Mouse (Mus musculus) midbrain, postnatal 0 days (tissue): ENCODE data around the gene Eif4e2. TPM values are rescaled to one million over a fixed set of nuclear protein-coding genes. Genes with fewer than 3 reads are reported as not detected.

Experiments
- ATAC-seq: fragments of 200-750 bp; cut with Nextera tagmentation; 2 replicates; pipeline ENCODE4 v1.8.0; 2017; ENCODE audit warnings: moderate number of reproducible peaks, mild to moderate bottlenecking, moderate TSS enrichment, moderate library complexity; ENCODE audit not compliant: low FRiP score
- DNase-seq: peaks from one replicate; pipeline ENCODE4 v3.0.0-alpha.2; 2015; ENCODE audit warnings: low spot score
- H3K27ac ChIP-seq: fragments of 300-500 bp; sonication (generic); 2 replicates; pipeline ENCODE4 v1.5.1; 2014; ENCODE audit warnings: low read depth, mild to moderate bottlenecking, low read length, mixed read lengths
- H3K27me3 ChIP-seq: fragments of 300-500 bp; sonication (generic); 2 replicates; pipeline ENCODE4 v1.6.1; 2014; ENCODE audit warnings: low read length, control low read depth, mixed read lengths; ENCODE audit not compliant: insufficient read depth
- H3K36me3 ChIP-seq: fragments of 300-500 bp; sonication (generic); 2 replicates; pipeline ENCODE4 v1.6.1; 2014; ENCODE audit warnings: low read length, control low read depth, mixed read lengths; ENCODE audit not compliant: insufficient read depth
- H3K4me1 ChIP-seq: fragments of 300-500 bp; sonication (generic); 2 replicates; pipeline ENCODE4 v1.6.1; 2014; ENCODE audit warnings: mild to moderate bottlenecking, control low read depth, antibody characterized with exemption, low read length, mixed read lengths; ENCODE audit not compliant: insufficient read depth
- H3K4me2 ChIP-seq: fragments of 300-500 bp; sonication (generic); 2 replicates; pipeline ENCODE4 v1.6.1; 2014; ENCODE audit warnings: low read depth, mild to moderate bottlenecking, low read length, mixed read lengths; ENCODE audit not compliant: poor library complexity, severe bottlenecking
- H3K4me3 ChIP-seq: fragments of 300-500 bp; sonication (generic); 2 replicates; pipeline ENCODE4 v1.5.1; 2014; ENCODE audit warnings: low read depth, mild to moderate bottlenecking, low read length, moderate library complexity
- H3K9ac ChIP-seq: fragments of 300-500 bp; sonication (generic); replicated peaks from 2 replicates; pipeline ENCODE4 v1.6.1; 2014; ENCODE audit warnings: mild to moderate bottlenecking, low read length, moderate library complexity, mixed read lengths; ENCODE audit not compliant: poor library complexity, severe bottlenecking
- H3K9me3 ChIP-seq: fragments of 300-500 bp; sonication (generic); 2 replicates; pipeline ENCODE4 v1.6.1; 2016; ENCODE audit warnings: low read length, control low read depth
- CTCF ChIP-seq: IDR thresholded peaks from 2 replicates; pipeline ENCODE4 v1.5.1; 2016; ENCODE audit warnings: antibody characterized with exemption, mild to moderate bottlenecking
- WGBS: fragments of 180-500 bp; shearing (Covaris S2); extraction: QIAGEN DNeasy Blood & Tissue Kit; methylation state at CpG from one replicate; pipeline ENCODE4 v1.1.7; 2014; 5-methylcytosine and 5-hydroxymethylcytosine counted together
- polyA plus RNA-seq: library from polyadenylated mRNA; unstranded; fragments of >200 nt; fragmentation: Nextera tagmentation; extraction: Ambion mirVana; gene quantifications from 2 replicates; pipeline ENCODE4 v1.2.1, GENCODE M21; 2015
- total RNA-seq: library from RNA; depleted of rRNA; stranded (reverse); fragments of >200 nt; gene quantifications from 2 replicates; pipeline ENCODE4 v1.2.3, GENCODE M21; 2014

The Eif4e2 gene
- total and polyA plus RNA-seq, 2 experiments from 2014 or later, result 64.5 to 92.7 TPM

DNA sequence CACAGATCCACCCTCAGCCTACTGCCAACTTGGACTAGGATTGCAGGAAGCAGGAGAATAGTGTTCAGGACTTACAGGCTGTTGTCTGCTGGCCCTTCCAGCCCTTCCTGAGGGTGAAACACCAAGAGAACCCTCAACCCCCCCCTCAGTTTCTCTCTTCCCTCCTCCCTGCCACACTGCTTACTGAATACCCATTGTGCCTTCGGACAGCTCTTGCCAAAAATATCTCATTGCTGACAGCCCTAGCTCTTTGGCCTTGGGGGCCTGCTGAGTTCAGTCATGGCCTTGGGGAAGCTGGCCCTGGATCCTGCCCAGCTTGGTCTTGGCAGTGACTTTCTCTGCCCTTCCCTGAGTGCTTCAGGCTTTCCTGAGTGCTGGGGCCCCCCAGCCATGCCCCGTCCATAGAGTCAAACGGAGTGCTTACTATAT is 59.8 kb downstream of the Eif4e2 start:
- Histone ChIP-seq H3K27me3 (no peaks in the 10 kb centered on the region), H3K9ac (no peak overlapping the region), H3K9me3 (no peaks in the 10 kb centered on the region), H3K4me1 (peaks cover 7% of the 10 kb centered on the region; the same call in 1 of the 2 replicates), H3K4me2 (no peak overlapping the region), H3K4me3 (no peak overlapping the region), H3K36me3 (no peaks in the 10 kb centered on the region), H3K27ac (no peak overlapping the region)
- WGBS, result 74% methylated on average over 3 of the region's 3 CpGs
- TF ChIP-seq CTCF, result no peak
- DNase-seq (peak; percentile 83), ATAC-seq (peak; percentile 51; the same call in 1 of the 2 replicates)

DNA sequence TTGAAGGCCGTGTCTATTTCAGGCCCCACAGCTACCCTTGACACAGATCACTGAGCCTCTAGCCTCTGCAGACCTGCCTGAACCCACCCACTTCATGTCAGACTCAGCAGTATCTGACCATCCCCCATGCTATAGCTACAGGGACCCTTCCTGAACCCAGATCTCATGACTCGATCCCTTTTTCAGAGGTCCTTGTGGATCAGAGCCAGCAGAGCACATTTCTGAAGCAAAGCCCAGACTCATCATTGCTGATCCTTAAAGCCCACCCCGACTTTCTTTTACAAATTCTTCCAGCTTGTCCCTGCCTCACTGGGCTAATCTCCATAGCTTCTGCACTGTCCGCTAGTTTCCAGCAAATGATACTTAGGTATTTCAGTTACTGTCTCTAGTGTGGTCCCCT is 60.4 kb downstream of the Eif4e2 start:
- Histone ChIP-seq H3K4me2 (no peak overlapping the region), H3K36me3 (no peaks in the 10 kb centered on the region), H3K4me3 (no peak overlapping the region), H3K27me3 (no peaks in the 10 kb centered on the region), H3K9me3 (no peaks in the 10 kb centered on the region), H3K9ac (0 out of 2 replicates have a peak overlapping the region, but pooled peaks have one; percentile 19), H3K27ac (no peak overlapping the region), H3K4me1 (peaks cover 7% of the 10 kb centered on the region; the same call in 1 of the 2 replicates)
- 0 out of 2 replicates have a peak, but pooled peaks have one; percentile 7 for ATAC-seq
- peak; percentile 42 for DNase-seq
- TF ChIP-seq CTCF, result no peak
- WGBS, result 48% methylated on average over 4 of the region's 4 CpGs

DNA sequence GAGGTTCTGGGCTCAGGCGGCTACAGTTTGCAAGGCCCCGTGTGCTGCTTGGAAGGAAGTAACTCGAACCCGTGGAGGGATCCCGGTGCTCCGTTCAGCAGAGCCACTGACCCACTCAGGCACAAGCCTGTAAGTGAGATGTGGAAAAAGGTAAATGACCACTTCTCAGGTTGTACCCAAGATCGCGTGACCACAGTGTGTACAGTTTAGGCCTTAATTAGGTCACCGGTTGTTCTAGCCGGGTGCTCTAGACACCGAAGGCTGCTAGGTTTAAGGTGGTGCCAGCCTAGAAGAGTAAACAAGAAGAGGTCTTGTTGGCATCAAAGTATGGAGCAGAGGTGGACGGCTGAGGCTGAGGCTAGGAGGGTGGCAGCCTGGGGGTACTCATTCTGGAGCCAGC is 61.4 kb downstream of the Eif4e2 start:
- Histone ChIP-seq H3K36me3 (no peaks in the 10 kb centered on the region), H3K4me2 (no peak overlapping the region), H3K9me3 (no peaks in the 10 kb centered on the region), H3K4me3 (no peak overlapping the region), H3K4me1 (peaks cover 7% of the 10 kb centered on the region; the same call in 1 of the 2 replicates), H3K9ac (no peak overlapping the region), H3K27me3 (no peaks in the 10 kb centered on the region), H3K27ac (no peak overlapping the region)
- no peak for DNase-seq
- no peak for ATAC-seq
- no peak for TF ChIP-seq CTCF
- 89% methylated on average over 12 of the region's 12 CpGs for WGBS

DNA sequence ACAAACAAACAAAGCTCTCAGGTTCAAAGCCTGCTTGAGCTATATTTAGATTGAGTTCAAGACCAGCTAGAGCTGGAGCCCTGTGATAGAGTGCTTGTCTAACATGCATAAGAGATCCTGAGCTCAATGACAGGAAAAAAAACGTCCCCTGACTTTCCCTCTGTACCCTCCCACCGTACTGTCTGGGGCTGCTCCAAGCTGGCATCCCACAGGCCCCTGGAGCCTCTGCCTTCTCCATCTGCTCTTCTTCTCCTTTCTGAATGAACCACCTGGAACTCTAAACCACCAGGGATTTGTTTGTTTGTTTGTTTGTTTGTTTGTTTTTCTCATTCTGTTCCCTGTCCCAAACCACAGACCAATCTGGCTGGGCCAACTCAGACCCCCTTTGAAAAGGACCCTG is 62.3 kb downstream of the Eif4e2 start:
- no peak for TF ChIP-seq CTCF
- DNase-seq, result no peak
- Histone ChIP-seq H3K4me2 (no peak overlapping the region), H3K4me1 (peaks cover 4% of the 10 kb centered on the region; the same call in 1 of the 2 replicates), H3K36me3 (no peaks in the 10 kb centered on the region), H3K9ac (no peak overlapping the region), H3K27me3 (no peaks in the 10 kb centered on the region), H3K9me3 (no peaks in the 10 kb centered on the region), H3K27ac (no peak overlapping the region), H3K4me3 (no peak overlapping the region)
- WGBS, result 61% methylated on average over 2 of the region's 2 CpGs
- no peak for ATAC-seq

DNA sequence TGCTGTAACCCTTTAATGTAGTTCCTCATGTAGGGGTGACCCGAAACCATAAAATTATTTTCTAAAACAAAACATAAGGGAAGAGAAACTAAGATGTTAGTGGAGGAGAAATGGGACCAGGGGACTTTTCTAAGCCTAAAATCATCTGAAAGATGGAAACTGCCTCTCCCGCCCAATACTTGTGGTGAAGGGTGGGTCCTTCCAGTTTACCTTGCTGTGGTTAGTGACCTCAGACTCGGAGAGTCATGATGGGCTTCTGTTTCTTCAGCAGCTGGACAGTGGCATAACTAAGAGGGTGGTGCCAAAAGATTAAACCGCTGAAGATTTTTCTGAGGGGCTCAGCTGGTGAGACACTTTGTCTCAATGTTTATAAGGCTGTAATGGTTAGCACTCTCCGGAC is 66.6 kb downstream of the Eif4e2 start:
- Histone ChIP-seq H3K4me1 (no peaks in the 10 kb centered on the region; the same call in 1 of the 2 replicates), H3K4me3 (no peak overlapping the region), H3K27ac (no peak overlapping the region), H3K9ac (no peak overlapping the region), H3K9me3 (no peaks in the 10 kb centered on the region), H3K36me3 (no peaks in the 10 kb centered on the region), H3K27me3 (no peaks in the 10 kb centered on the region), H3K4me2 (no peak overlapping the region)
- DNase-seq (no peak), ATAC-seq (no peak)
- no peak for TF ChIP-seq CTCF
- WGBS, result 83% methylated on average over 5 of the region's 5 CpGs

DNA sequence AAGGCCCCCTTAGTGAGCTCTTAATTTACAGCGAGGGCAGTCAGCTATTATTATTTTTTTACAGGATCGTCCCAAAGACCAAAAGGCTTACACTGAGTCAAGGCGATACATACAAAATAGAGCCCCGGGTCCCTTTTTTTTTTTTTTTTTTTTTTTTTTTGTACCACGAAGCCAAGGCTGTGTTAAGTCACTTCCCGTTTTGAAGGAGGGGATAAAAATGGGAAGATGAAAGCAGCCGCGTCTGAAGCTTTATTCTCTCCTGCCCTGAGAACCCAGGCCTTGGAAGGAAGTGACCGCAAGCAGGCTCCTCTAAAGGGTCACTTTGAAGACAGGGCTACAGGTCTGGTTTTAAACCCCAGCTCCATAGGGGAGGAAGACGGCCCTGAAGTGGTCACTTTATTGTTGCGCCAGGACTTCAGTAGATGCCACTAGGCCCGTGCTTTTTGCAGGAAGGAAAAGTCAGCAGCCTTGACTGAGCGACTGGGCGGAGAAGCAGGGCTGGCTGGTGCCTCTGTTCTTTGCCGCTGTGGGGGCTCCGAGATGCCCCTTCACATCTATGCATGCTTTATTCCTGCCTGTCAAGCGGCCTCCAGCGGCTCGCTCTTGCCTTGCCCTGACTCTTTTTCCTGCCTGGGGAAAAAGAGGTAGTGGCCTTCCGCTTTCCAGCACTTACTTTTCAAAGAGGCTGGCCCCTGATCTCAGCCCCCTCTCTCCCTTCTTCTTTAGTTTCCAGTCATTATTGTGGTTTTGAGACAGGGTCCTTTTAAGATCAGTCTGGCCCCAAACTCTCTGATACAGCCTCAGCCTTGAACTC is 68.1 kb downstream of the Eif4e2 start:
- no peak overlapping the region for H3K27ac ChIP-seq
- H3K27me3 ChIP-seq, result no peaks in the 10 kb centered on the region
- H3K9me3 ChIP-seq, result no peaks in the 10 kb centered on the region
- no peak overlapping the region for H3K4me2 ChIP-seq
- DNase-seq (no peak), ATAC-seq (no peak)
- no peak overlapping the region for H3K4me3 ChIP-seq
- H3K36me3 ChIP-seq, result no peaks in the 10 kb centered on the region
- no peak overlapping the region for H3K9ac ChIP-seq
- WGBS, result 22% methylated on average over 20 of the region's 20 CpGs
- no peaks in the 10 kb centered on the region; the same call in 1 of the 2 replicates for H3K4me1 ChIP-seq
- TF ChIP-seq CTCF, result no peak
